Mouse (Mus musculus) layer of hippocampus, adult 18-20 months (tissue): Measurements from ENCODE around the gene Pacs1. TPM values are rescaled to one million over a fixed set of nuclear protein-coding genes. Genes with fewer than 3 reads are reported as not detected.

ENCODE experiments used
- DNase-seq, 2 experiments: peaks; one replicate each; pipeline ENCODE4 v3.0.0; 2022; ENCODE audit warnings: low spot score in 2 of 2
- long read RNA-seq: library from polyadenylated mRNA; stranded (forward); transcript quantifications from one replicate; pipeline ENCODE4 v2.0.0, GENCODE M21; 2021
- total RNA-seq, 2 experiments: library from RNA; stranded (reverse); gene quantifications; 2 replicates each; pipeline ENCODE4 v1.2.3; 2021

Gene Pacs1
- total RNA-seq = 10 to 100 TPM; 52.1 to 52.5 TPM
- long read RNA-seq, full-length matches to known transcripts = 127 of 153 reads
- long read RNA-seq, partial matches to known transcripts = 12 of 153 reads
- long read RNA-seq, other reads (novel, unspliced or antisense) = 14 of 153 reads

DNA sequence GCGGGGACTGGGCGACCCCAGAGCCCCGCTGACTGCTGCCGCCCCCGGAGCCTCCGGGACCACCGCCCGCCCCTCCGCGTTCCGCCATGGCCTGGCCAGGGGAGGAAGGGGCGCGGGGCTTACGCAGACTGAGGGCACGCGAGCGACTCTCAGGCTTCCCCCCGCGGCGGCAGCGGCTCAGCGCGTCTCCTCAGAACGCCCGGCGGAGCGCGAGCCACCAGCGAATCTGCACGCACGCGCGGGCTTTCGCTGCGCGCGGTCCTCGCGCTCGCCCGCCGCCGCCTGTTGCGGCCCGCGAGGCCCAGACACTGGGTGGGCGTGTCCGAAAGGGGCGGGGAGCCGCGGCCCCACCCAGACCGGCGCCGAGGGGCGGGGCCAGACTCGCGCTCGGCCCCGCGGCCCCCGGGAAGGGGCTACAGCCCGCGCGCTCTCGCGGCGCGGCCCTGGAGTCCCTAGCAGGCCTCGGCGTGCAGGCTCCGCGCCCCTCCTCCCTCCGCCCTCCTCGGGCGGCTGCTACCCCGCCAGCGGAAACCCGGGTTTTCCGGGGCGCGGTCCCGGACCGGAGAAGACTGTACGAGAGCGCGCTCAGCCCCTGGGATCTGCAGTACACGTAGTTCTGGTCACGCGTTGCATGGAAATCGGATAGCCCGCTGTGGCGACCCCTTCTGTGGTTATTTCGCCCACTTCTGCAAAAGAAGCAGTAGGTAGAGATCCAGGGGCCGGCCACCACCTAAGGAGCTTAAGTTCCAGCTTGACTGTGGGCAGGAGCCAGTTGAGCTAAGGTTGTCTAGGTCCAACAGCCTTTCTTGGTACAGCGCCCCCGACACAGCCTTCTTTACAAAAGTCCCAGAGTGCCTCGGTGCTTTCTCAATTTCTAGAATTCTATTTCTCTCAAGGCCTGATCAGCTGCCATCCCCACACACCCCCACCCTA is at the start of gene Pacs1:
Gene Pacs1 (minus strand): TSS at position 319 of the 933 bp plus-strand sequence.
- DNase-seq = peak; percentile 88

- no peak for DNase-seq
These were observed 40.3 kb upstream of the Pacs1 start for GRCm38 (mm10) chr19:5313189-5313588.

GRCm38 (mm10) chr19:5309025-5309424 is 36.1 kb upstream of the Pacs1 start:
- no peak for DNase-seq

- DNase-seq = no peak
These were observed 34.2 kb upstream of the Pacs1 start for GRCm38 (mm10) chr19:5306968-5307734.

GRCm38 (mm10) chr19:5306279-5306678 is 33.4 kb upstream of the Pacs1 start:
- no peak for DNase-seq

GRCm38 (mm10) chr19:5302455-5302854 is 29.5 kb upstream of the Pacs1 start:
- DNase-seq = peak in 1 of 2 experiments; percentile 47

DNA sequence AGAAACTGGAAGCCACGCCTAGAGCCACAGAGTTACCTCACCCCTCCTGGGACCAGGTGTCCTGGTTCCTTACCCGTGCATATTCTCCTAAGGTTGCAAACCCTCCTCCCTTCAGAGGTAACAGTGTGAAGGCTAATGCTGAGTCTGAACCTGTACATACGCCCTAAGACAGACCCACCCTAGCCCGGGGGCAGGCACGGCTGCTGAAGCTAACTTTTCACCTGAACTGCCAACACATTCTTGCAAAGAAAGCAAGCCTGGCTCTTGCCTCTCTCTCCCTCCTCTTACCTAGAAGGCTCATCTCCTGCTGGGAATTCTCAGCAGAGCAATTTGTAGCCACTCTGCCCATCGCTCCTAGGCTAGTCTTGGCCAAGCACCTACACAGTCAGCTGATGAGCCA is 27.7 kb upstream of the Pacs1 start:
- no peak for DNase-seq

DNA sequence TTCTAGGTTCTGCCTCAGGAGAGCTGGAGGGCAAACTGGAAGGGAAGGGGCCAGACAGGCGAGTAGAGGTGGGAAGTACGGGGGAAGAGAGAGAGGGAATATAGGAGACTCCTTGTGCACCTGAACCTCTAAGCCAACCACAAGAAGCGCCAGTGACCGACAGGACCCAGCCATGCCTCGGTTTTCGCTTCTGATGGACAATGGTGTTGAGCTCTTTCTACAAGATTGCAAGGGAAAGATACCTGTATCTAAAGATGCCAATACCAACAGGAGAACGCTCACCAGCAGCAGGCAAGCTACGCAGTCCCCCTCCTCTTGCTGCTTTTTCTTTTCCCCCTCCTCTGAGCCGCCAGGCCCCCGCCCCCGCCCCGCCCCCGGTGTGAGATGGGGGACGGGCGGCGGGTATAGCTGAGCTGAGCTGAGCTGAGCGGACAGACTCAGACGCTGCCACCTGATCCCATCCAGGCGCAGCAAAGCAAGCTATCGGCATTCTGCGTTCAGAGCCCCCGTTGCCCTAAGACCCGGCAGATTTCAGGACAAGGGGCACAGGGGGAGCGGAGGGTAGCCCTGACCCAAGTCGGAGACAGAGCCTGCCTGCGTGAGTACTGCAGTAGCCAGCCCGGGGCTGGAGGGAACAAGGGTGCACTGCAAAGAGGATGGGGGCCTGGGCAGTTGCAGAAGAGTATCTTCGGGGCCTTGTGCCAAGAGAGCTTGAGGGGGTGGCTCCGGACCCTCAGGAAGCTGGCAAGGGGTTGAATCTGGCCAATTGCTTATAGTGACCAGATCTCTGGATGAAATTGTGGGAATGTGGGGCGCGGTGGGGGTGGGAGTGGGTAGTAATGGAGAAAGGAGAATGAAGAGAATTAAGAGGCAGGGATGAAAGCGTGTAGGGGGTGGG is 25.2 kb upstream of the Pacs1 start, which contains the start of gene Gal3st3:
Gene Gal3st3 (plus strand): TSS at position 429 of the 898 bp plus-strand sequence.
- peak; percentile 61 to 67 for DNase-seq

GRCm38 (mm10) chr19:5296630-5297029 is 23.7 kb upstream of the Pacs1 start:
- peak; percentile 78 to 89 for DNase-seq

GRCm38 (mm10) chr19:5295736-5296075 is 22.8 kb upstream of the Pacs1 start:
- DNase-seq = no peak

DNA sequence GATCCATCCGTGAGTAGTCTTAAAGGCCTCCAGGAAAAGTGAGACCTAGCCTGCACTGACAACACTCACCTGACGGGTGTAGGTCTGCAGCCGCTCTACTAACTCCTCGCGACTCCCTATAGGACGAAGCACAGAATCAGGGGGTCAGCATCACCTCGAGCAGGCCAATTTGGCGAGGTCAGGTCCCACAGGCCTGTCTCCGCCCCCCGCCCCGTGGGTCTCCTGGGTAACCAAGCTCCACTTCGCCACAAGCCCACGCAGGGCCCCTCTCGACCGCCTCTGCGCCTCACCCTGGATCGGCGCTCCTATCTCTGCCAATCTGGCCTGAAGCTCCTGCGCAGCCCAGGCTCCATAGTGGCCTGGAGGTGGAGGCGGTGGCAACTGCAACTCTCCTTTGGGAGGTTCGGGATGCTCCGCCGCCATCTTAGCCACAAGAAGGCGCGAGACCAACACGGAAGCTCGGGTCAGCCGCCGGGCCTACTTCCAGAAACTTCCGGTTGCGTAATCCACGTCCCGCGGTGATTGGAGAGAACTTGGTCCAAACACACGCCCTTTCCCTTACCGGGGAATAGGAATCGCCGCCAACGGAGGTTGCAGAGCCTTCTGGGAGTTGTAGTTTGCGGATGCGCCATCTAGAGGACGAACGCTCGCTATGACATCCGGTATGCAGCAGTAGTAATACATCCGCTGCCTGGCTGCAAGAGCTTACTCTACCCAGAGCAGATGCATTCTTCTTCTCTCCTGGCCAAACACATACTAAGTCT is 22.2 kb upstream of the Pacs1 start, which contains the start of gene Sf3b2:
Gene Sf3b2 (minus strand): TSS at position 484 of the 764 bp plus-strand sequence.
- DNase-seq = peak; percentile 99 to 100

DNA sequence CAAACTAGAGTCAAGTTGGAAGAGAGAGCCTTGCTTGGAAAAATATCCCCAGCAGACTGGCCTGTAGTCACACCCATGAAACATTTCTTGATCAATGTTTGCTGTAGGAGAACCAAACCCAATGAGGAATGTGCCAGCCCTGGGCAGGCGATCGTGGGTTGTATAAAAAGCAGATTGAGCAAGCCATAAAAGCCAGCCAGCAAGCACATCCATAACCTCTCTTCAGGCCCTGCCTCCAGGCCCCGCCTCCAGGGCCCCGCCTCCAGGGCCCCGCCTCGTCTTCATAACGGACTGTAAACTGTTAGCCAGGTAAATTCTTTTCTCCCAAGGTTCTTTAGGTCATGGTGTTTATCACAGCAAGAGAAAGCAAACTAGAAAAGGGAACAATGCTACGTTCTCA is 5.5 kb upstream of the Pacs1 start:
- no peak for DNase-seq

DNA sequence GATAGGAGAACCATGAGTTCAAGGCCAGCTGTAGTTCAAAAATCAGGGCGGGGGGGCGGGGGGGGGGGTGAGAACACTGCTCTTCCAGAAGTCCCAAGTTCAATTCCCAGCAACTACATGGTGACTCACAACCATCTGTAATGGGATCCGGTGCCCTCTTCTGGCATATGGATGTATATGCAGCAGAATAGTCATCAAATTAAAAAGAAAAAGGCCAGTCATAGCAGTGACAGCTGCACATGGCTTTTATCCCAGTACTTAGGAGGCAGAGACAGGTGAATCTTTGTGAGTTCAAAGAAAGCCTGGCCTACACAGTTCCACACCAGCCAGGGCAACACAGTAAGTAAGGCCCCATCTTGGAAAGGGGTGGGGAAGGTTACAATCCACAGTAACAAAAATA is 4.2 kb upstream of the Pacs1 start:
- no peak for DNase-seq

DNA sequence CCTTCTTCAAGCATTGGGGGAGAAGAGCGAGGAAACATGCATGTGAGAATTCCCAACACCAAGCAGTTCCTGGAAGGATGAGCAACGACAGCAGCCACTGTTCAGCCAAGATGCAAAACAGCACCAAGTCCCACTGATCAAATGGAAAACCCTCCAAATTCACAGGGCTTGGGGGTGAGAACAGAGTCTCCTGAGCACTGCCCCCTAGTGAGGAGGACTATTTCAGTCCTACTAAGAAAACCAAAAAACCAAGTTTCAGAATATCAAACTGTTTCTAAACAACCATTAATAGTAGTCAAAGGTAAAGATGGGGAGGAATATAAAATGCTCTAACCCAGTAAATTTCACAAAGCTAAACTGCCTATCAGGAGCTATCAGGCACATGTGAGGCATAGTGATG is 3.6 kb upstream of the Pacs1 start:
- no peak for DNase-seq

DNA sequence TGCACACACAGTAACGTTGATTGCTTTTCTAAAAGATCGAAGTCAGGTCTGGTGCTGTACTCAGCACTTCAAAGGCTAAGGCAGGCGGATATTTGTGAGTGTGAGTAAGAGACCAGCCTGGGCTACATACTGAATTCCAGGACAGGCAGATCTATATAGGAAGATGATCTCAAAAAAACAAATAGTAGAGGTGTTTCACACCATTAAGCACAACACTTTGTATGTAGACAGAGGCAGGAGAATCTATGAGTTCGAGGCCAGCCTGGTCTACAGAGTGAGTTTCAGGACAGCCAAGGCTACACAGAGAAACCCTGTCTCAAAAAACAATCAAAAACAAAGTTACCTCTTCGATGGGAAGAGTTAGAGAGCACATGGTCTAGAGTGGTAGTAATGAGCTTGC is 2.8 kb upstream of the Pacs1 start:
- DNase-seq = no peak

GRCm38 (mm10) chr19:5274641-5275040 is 1.7 kb upstream of the Pacs1 start:
- no peak for DNase-seq

GRCm38 (mm10) chr19:5273916-5274315 is 997 bp upstream of the Pacs1 start:
- no peak for DNase-seq

GRCm38 (mm10) chr19:5272326-5272795 is 558 bp downstream of the Pacs1 start:
- DNase-seq = peak in 1 of 2 experiments; percentile 21

GRCm38 (mm10) chr19:5271430-5271829 is 1.5 kb downstream of the Pacs1 start:
- no peak for DNase-seq

GRCm38 (mm10) chr19:5269392-5269791 is 3.5 kb downstream of the Pacs1 start:
- no peak for DNase-seq
